Mouse (Mus musculus) NIH3T3 (cell line): ENCODE data around the gene Stard13.

Experiments
- DNase-seq: peaks from one replicate; pipeline ENCODE4 v3.0.0-alpha.2; 2012; ENCODE audit warnings: low read depth

Stard13 gene

DNA sequence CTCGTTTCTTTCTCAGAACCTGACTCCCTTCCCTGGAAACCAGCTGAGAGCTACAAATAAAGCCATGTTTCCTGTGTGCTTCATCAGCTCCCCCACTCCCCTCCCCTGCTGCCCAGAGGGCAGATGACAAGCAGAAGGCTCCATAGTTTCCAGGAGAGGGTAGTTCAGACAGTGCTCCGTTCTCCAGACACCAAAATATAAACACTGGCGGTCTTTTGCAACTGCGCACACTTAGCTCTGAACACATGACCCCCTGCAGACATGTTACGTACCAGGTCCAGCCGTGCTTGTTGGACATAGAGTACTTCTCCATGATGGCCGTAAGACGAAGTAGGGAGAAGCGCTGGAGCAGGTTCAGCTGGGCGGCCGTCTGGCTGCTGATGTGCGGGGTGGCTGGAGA is 173.2 kb downstream of the Stard13 start:
- no peak for DNase-seq

DNA sequence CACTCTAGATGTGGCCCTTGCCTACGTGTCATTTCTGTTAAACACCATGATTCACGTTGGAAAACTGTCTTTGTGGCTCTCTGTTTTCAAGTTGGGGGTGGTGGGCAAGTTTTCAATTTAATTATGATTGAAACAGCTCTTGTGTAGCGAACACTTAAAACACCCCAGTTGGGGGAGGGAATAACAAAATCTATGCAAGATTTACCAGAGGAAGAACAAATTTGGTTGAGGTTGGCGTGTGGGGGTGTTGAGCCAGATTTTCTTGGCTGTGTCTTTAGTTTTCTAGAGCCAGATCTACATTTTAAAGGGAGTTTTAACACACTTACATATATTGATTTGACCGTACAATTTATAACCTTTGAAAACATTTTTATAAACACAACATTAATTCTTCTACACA is 173.9 kb downstream of the Stard13 start:
- DNase-seq, result peak; percentile 8

DNA sequence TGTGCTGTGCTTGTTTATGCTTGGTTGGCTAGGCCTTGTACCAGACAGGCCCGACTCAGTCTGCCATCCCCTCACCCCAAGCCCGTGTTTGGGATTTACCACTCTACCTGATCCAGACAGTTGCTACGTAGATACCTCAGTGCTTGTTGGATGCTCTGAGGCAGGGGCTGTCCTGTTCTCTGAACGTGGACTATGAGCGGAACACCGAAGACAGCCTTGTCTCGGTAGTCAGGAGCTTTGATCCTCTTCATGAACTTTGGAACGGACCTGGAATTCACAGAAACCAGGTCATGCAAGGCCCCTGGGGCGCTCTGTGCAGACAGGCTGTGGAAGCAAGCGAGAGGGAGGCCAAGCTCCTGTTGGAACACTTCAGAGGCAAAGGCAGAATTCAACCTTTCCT is 174.3 kb downstream of the Stard13 start:
- no peak for DNase-seq

DNA sequence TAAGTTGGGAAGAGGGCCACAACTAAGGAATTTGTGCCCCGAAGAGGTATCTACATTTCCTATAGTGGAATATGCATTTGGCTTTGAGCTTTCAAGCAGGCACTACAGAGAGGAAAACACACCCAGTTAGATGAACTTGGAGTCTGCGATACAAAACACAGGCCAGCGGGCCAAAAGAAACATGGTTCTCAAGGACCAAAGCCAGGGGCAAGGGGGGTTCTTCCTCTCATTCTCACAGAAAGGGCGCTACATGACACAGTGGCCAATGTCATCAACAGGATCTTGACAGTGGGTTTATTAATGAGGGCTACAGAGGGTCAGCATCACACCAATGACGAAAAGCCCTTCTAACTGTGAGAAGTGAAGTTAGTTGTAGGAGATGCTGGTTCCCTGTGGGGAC is 175.9 kb downstream of the Stard13 start:
- no peak for DNase-seq

DNA sequence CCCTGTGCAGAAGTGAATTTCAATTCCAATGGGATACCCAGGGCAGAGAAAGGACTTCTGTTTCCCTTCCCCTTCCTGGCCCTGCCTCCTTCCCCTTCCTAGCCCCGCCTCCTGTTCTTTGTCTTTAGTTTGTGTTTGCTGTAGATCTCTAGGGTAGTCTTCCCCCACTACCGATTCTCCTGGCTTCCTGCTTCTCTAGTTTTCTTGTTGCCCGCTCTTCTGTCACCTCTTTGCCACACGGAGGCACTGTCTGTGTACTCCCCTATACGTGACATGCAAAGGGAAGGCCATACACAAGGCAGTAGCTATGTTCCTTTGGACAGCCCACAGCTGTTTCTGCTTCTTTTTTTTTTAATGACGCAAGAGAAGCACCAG is 176.7 kb downstream of the Stard13 start:
- no peak for DNase-seq

DNA sequence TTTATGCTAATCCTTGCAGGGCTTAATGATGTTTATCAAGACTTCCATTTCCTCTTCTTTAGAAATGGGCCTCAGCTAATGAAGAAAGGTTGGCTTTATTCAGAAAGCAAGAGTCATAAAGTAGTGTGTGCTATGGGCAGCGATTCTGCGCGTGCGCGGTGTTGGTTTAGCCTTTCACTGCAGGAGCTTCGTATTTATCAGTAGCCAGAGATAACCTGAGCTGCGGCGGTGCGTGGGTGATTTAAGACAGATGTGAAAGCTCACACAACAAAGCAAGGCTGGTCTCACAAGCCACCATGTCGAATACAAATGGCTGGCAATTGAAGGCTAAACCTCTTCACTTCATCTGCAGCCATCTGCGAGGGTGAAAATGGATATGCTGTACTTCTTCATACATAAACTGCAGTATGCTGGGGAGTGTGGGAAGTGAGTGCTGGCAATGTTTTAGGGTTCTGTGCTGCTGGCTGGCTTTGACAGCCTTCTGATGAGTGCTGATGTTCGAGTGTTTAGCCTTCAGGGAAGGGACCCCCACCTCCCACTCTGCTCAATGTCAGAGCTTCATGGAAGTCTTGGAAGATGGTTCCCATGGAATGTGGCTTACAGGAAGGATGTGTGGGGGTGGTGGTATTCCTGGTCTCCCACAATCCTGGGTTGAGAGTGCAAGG is 177.2 kb downstream of the Stard13 start:
- no peak for DNase-seq

DNA sequence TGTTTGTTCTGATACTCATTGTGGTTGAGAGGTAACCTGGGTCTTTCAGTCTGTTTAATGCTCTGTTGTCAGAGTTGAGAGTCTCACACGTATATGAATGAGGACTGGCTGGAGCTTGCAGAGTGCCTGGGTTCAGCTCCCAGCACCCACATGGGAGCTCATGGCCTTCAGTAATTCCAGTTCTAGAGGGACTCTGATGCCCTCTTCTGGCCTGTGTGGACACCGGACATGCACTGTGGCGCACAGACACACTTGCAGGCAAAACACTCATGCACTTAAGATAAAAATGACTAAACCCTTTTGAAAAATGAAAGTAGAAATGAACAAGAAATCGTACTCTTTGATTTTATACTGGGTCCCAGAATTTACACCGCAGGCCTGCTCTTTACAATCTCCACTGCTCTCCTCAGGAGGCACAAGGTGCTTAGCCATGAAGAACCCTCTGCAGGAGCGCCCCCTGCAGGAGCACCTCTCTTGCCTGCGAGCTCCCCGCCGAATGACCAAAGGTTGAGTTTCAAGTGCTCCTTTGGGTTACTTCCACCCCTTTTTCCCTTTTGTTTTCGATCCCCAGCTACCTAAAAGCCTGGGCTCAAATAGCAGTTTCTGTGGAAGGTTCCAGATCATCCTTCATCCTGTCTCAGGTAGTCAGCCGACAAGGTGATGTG is 178.1 kb downstream of the Stard13 start:
- DNase-seq, result peak; percentile 13

DNA sequence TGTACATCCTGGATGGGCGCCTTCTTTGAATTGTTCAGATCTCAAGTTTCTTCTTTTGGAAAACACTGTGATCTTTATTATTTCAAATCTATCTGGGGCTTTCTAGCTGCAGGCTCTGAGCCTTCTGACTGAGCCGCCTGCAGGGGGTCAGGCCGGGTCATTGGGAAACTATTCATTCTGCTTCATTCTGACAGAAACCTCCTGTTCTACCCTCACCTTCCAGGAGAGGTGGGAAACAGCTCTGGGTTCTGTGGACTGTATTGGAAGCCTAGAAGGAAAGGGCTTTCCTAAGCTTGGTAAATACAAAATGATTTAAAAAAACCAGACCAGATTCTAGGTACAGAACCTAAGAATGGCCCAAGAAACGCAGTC is 178.9 kb downstream of the Stard13 start:
- no peak for DNase-seq

DNA sequence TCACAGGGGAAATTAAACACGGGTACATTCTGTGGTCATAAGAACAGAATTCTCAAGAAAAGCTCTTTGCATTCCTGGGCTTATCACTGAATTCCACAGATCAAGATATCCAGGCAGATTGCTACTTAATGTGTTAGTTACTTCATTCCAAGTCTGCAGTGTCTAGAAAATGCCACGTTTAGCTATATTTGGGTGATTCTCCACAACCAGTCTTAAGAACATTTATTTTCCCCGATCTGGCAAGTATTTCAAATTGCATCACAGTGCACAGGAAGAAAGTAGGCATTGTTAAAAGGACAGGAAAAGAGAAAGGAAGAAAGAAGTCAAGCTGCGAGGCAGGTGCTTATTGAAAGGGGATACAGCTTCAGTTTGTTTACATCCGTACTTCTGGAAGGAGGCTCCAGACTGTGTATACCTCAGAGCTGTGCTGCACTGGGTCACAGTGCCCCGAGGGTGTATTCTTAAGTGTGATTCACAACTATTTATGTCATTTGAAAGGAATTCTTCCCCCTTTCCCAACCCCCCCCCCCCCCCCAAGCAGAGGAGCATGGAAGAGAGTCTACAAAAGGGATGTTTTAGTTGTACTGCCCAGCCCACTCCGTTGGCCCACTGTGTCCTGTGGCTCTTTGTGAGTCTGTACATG is 179.4 kb downstream of the Stard13 start:
- peak; percentile 75 for DNase-seq

DNA sequence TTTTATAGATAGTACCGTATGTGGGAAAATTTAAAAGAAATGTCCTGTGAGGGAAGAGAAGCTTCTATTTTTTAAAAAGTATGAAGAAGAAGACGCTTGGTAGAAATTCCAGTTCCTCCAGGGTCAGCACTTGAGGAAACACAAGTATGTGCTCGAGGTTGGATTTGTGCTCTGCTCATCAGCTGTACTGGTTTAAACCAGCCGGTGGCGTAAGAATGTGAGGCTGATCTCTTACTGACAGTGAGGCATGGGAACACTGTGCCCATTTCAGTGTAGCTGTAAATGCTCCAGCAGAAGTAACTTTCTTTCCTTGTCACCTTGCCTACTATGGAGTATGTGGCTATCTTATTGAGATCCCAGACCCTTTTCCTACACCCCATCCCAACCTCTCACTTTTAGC is 180.4 kb downstream of the Stard13 start:
- no peak for DNase-seq

DNA sequence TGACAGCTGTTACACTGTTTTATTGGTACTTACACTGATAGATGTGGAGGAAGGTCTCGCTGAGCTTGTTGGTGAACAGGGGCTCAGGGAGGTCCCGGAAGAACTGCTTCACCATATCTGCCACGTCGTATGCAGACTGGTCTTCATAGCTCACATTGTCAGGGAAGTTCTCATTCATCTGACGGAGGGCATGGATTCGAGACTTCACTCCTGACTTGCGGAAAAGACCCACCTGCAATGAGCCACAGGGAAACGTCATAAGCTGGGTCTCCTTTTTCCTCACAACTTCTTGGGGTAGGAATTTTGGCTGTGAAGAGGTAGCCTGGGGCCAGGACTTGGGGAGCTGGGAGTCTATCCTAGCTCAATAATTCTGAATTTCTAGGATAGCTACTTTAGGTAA is 181.3 kb downstream of the Stard13 start:
- DNase-seq, result no peak

DNA sequence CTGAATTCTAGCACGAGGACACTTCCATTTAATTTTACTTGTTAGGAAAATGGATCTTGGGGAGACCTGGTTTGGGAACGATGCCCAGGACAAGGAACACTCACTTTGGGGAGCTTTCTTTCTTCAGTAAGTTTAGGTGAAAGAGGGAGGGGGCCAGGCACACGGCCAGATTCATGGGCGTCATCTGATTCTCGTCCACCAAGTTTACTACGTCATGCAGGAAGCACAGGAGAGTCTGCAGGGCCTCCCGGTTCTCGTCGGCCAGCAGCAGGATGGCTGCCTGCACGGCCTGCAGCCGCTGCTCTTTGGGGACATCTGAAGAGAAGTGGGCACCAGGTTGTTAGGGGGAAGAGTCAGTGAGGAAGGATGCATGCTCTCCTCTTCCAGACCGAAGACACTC is 186.1 kb downstream of the Stard13 start:
- no peak for DNase-seq

DNA sequence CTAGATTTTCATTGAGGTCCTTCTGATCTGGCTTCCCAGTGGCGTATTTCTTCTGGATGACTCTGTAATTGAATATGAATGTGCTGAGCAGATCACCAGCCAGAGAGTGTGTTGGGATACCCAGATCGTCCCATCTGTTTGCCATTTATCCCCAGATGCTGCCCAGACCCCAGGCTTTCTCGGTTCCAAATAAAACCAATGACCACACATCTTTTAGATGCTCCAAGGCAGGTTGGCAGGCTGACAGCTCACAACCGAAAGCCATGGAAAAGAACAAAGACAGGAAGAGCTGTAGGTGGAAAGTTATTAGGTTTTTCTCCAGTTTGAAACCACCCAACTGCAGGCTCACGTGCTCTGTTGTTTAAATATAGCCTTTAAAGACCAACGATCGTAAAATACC is 186.7 kb downstream of the Stard13 start:
- peak; percentile 16 for DNase-seq

DNA sequence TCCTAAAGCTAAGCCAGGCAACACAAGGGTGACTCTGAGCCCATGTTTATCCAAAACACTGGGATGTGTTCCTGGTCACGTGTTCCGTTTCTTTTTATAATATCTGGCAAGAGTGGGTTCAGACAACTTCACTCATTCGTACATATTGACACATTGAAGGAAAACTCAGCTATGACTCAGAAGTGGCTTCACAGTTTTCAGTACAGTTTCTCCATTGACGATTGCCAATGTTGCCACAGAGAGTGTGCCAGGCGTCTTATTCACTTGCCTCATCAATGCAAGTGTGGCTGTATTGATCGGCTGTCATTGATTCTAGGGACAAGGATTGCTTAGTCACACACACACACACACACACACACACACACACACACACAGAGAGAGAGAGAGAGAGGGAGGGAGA is 187.5 kb downstream of the Stard13 start:
- no peak for DNase-seq

DNA sequence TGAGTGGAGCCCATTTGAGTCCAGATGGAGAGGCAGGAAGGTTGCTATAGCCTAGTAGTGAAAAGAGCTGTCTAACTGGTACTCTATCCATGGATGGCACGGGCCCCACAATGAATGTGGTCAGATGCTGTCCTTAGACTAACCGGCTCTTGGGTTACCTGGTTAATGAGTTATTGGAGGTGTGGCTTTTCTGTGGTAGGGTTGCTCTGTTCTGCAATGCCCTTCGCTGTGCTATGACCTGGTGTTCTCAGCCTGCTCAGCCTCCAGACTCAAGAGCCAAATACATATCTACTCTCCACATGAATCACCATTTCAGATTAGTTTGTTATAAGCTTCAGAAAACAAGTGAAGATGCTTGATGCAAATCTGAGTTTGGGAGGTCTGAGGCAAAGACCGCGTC is 190.7 kb downstream of the Stard13 start:
- DNase-seq, result no peak

DNA sequence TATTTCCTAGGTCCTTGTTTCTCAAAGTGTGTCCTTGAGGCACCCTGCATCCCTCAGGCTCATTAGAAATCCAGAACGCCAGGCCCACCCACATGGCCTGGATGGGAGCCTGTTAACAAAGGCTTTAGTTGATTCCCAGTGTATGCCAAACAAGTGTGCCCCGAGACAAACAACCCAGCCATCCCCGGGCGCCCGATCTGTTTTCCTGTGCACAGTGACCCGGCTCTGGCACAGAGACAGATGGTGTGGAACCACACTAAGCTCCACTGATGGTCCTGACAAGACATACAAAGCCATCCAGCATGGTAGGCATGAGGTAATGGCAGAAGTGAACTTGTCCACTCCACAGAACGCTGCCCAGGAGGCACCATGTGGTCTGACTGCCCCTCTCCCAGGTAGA is 195.8 kb downstream of the Stard13 start:
- DNase-seq, result no peak

DNA sequence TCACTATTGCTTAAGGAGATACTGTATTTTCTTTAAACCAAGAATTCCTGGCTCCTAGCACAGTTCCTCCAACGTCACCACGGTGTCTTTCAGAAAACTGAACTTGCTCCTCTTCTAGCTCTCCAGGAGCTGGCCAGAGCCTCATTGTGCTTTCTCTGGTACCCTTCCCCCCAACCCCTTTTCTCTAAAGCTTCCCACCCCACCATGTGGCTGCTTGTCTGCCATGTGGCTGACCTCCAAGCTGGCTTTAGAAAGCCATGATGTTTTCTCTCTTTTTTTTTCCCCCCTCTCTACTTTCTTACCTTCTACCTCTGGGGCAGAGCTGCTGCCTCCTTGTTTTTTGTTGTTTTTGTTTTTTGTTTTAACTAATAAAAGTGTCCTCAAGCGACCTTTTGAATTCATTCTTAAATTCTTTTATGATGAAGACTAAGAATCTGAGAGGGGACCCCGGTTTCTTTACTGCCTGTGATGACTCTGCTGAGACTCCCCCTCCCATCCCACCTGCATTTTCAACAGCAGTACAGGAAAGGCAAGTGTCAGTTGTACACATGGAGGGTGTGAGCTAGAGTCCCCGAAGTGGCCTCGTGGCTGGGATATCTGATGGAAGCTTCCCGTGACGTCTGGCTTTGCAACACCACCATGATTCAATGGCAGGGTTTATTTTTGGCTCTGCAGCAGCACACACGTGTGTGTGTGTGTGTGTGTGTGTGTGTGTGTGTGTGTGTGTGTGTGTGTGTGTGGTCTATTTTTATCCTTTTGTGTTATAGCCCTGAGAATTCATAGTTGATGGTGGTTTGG is 198.7 kb downstream of the Stard13 start:
- DNase-seq, result no peak

DNA sequence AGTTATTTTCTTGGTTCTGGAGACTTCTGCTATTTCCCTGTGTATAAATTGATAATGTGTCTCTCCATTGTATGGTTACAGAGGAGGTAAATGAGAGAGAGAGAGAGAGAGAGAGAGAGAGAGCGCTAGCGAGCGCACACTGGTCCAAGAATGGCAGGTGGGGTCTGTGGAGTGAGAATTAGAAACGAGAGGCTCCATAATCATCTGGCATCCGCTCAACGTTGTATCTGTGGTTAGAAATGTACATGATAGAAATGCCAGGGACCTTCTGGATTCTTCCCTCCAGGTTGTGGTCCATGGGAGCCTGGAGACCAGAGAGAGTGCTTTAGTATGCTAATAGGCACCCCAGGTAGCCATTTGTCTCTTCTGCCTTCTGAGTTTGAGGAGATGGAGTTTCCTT is 204.7 kb downstream of the Stard13 start:
- no peak for DNase-seq

DNA sequence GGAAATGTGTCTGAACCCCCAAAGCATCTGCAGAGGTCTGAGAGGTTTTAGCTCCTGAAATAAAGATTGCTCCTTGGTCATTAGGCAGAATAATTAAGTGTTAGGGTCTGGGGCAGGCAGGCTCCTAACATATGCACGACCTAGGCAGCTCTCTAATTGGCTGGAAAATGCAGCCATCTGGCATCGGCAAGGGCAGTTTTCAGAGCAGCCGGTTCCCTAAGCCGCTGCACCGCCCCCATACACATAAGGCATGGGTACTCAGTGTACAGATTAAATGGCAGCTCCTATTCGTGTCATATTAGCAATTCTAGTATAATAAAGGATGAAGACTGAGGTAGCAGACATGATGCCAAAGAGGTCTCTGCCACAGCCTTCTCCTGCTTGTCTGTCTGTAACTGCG is 206.5 kb downstream of the Stard13 start:
- no peak for DNase-seq

DNA sequence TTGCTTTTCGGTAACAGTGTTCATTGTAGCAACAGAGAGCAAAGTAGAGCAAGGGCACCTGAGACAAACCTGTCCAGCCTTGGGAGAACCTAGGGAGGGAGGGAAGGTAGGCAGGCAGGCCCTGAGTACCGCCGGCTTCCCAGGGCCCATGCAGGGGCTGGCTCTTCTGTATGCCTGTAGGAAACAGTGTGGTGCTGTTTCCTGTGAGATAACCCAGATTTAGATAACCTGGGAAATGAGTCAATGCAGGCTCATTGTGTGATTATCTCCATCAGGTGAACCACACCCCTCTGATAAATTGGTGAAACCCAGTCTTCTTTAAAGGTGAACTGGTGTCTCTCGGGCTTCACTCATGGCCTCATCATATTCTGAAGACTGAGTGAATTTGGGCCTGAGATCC is 207.6 kb downstream of the Stard13 start:
- DNase-seq, result no peak

DNA sequence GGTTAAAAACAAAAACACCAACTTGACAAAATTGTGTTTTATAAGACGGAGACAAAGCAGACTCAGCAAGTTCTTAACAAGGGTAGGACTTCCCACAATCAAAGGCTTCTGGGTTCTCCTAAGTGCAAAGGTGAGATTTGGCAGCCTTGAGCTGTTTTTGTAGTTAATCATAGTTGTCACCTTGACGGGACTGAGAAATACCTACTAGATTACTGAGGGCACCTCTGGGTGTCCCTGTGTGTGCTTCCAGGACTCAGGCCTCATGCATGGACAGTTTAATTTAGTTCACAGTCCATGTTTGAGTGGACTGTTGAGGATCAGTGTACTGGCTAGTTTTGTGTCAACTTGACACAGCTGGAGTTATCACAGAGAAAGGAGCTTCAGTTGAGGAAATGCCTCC is 209.2 kb downstream of the Stard13 start:
- DNase-seq, result no peak

DNA sequence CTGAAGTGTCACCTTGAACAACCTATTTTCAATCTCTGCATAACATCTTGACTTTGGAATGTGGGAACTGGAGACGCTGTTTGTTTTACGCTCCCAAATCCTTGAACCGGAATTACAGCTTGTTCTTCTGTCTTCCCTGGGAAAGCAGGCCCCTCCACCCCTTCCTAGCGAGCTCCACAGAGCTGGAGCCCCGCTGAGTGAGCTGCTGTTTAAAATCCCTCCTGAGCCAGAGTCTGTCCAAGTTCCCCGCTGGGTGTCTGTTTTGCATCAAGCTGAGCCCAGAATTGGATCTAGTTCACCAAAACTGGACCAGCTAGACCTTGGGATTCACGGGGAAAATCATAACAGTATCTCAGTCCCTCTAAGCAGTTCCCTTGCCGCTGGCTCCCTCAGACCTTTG is 210.2 kb downstream of the Stard13 start:
- no peak for DNase-seq

DNA sequence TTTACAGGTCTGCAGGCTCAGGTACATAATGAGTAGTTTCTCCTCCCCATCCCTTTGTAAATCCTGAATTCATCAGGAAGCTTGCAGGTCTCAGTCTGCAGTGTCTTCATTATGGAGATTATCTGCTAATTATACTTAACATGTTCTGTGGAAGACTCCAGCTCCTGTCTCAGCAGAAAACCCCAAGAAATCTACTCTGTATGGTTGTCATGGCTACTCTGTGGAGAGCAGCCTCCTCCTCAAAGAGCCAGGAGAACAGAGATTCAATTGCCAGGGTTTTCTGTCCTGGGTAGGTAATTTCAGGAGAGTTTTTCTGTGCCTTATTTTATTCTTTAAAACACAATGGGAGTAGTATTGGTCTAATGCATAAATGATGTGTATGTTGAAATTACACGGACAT is 210.7 kb downstream of the Stard13 start:
- DNase-seq, result no peak
